Mouse (Mus musculus) E14TG2a.4 (cell line): ENCODE measurements at regions not wholly inside any gene's neighbourhood (a gene's known extent, or its start where the extent isn't known, plus 50 kb on each side); places are given as distances from the start of the nearest gene placed in this dataset.

ENCODE experiments used
- CTCF ChIP-seq: conservative IDR thresholded peaks from 2 replicates; pipeline ENCODE4 v1.5.1; 2014; ENCODE audit warnings: low read length
- NANOG ChIP-seq: IDR thresholded peaks from 2 replicates; pipeline ENCODE4 v1.6.1; 2014; ENCODE audit warnings: borderline replicate concordance, low read length, mixed read lengths
- POU5F1 ChIP-seq: IDR thresholded peaks from 2 replicates; pipeline ENCODE4 v1.6.1; 2014; ENCODE audit warnings: low read length, borderline replicate concordance

DNA sequence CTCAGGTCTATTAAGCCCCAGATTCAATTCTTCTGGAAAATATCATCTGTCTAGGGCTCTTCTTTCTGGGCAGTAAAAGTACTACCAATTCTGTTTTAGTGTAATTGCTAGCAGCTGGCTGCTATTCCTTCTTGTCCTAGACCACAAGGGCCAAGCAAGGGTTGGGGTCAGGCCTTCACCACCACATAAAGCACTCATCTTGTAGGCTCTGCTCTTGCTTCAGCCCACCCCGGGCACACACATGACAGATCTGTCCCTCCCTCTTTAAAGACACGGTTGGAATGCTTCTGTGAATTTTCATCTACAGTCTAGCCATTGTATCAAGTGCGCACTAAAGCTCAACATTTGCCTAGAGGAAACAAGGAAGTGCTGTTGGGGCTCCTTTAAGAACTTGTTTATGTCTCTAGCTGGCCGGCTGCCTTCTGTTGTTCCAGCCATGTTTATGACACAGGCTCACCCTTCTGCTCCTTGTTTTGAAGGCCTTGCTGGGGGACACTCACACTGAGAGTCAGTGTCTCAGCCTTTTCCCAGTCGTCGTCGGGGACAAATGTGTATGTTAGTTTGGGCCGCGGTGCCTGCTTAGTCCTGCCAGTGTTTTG lies 63.8 kb upstream of the Teddm2 start:
- no peak for TF ChIP-seq CTCF
- no peak for TF ChIP-seq NANOG
- no peak for TF ChIP-seq POU5F1
